ENCODE assay signal across 8 mouse cellular contexts in the genomic region with DNA sequence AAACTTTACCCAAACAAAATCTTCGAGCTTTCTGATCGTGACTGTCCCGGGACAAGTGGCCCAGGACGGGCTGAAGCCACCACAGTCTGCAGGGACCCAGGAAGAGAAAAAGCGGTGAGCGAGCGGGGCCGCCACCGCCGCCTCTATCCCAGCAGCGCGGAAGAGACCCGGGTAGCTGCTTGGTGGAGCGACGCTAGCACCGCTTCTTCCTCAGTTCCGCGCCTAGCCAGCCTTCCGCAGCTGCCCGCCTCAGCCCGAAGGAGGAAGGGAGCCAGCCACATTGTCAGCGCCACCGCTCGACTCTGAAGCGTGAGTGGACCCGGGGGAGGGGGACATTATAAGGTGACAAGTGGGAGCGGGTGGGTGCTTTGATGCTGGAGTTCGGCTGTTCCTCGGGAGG. TPM values are rescaled to one million over a fixed set of nuclear protein-coding genes. Genes with fewer than 3 reads are reported as not detected.
A peak's percentile ranks its signal among the peaks of the same experiment; 100 is the strongest.
DNase-seq lines count a peak whose midpoint lies in the region; ATAC-seq and TF ChIP-seq lines count a peak whose summit lies in the region.

No protein-coding gene starts in this region.

- peak overlapping the region; percentile 98 for H3K4me2 ChIP-seq in forebrain, embryonic 13.5 days
- peak overlapping the region; percentile 99 for H3K4me2 ChIP-seq in lung, embryonic 16.5 days (ENCODE audit: low read depth, low read length)

- no peaks in the 10 kb centered on the region; the same call in 1 of the 2 replicates for H3K27me3 ChIP-seq in E14TG2a.4 (ENCODE audit: insufficient read depth, low read length)
- no peaks in the 10 kb centered on the region for H3K27me3 ChIP-seq in forebrain, embryonic 13.5 days
- H3K27me3 ChIP-seq in lung, embryonic 16.5 days (ENCODE audit: control insufficient read depth, insufficient read depth, low read depth, low read length) = no peaks in the 10 kb centered on the region

- peaks cover 17% of the 10 kb centered on the region for H3K36me3 ChIP-seq in E14TG2a.4 (ENCODE audit: insufficient read depth, low read length)
- H3K36me3 ChIP-seq in forebrain, embryonic 13.5 days (ENCODE audit: poor library complexity, severe bottlenecking) = no peaks in the 10 kb centered on the region
- H3K36me3 ChIP-seq in lung, embryonic 16.5 days (ENCODE audit: control insufficient read depth, insufficient read depth, low read length) = no peaks in the 10 kb centered on the region; the same call in 1 of the 2 replicates

- ATAC-seq in forebrain, embryonic 13.5 days = no peak; the same call in 1 of the 2 replicates
- no peak for ATAC-seq in lung, embryonic 16.5 days (ENCODE audit: low read depth)

- H3K9ac ChIP-seq in forebrain, embryonic 13.5 days = peak overlapping the region; percentile 94
- peak overlapping the region; percentile 90 for H3K9ac ChIP-seq in lung, embryonic 16.5 days (ENCODE audit: low read length)

- no peak for TF ChIP-seq POLR2A in brain, embryonic 14.5 days (IDR thresholded peaks at IDR 0.05; ENCODE audit: borderline replicate concordance, extremely low read depth, insufficient read depth, insufficient read length, poor library complexity, severe bottlenecking)
- no peak for TF ChIP-seq POLR2A in olfactory bulb, adult 2 months (IDR thresholded peaks at IDR 0.05; ENCODE audit: insufficient read depth, low read depth, low read length)

- 1% methylated on average over 23 of the region's 29 CpGs for WGBS in forebrain, embryonic 13.5 days
- under 1% methylated on average over 28 of the region's 29 CpGs for WGBS in lung, embryonic 16.5 days
- under 1% methylated on average over 29 of the region's 29 CpGs for WGBS in olfactory bulb, adult 2 months

- DNase-seq in brain, embryonic 14.5 days (ENCODE audit: low read depth) = peak; percentile 56
- peak; percentile 10 for DNase-seq in heart, postnatal 25 days (ENCODE audit: low spot score)
- peak in 1 of 2 experiments; percentile 14 for DNase-seq in layer of hippocampus, adult 2 months (ENCODE audit: low spot score in 2 of 2)
- DNase-seq in thymus, postnatal 14 days = peak; percentile 85

- intact Hi-C loops in heart, postnatal 25 days (cut with DNase I) = no loop called here

- peak overlapping the region; percentile 98 for H3K27ac ChIP-seq in forebrain, embryonic 13.5 days
- H3K27ac ChIP-seq in layer of hippocampus, adult 2 months = peak overlapping the region; percentile 88; the same call in 1 of the 2 replicates
- peak overlapping the region; percentile 92 for H3K27ac ChIP-seq in lung, embryonic 16.5 days (ENCODE audit: low read length)
- no peak overlapping the region for H3K27ac ChIP-seq in olfactory bulb, adult 2 months (ENCODE audit: insufficient read depth, low read depth, low read length)

- H3K9me3 ChIP-seq in E14TG2a.4 (ENCODE audit: low read length) = no peaks in the 10 kb centered on the region
- H3K9me3 ChIP-seq in forebrain, embryonic 13.5 days (replicated peaks) = no peaks in the 10 kb centered on the region
- H3K9me3 ChIP-seq in lung, embryonic 16.5 days (ENCODE audit: control insufficient read depth, low read length) = no peaks in the 10 kb centered on the region

- no peak for TF ChIP-seq CTCF in E14TG2a.4 (conservative IDR thresholded peaks at IDR 0.05; ENCODE audit: low read length)
- TF ChIP-seq CTCF in brain, embryonic 14.5 days (IDR thresholded peaks at IDR 0.05; ENCODE audit: borderline replicate concordance, extremely low read depth, insufficient read depth, insufficient read length) = no peak
- TF ChIP-seq CTCF in layer of hippocampus, adult 2 months (conservative IDR thresholded peaks at IDR 0.05) = no peak
- TF ChIP-seq CTCF in olfactory bulb, adult 2 months (IDR thresholded peaks at IDR 0.05; ENCODE audit: insufficient read depth, low read depth, low read length) = no peak

- H3K4me1 ChIP-seq in E14TG2a.4 (replicated peaks; ENCODE audit: low read depth, low read length) = peaks cover 49% of the 10 kb centered on the region
- H3K4me1 ChIP-seq in forebrain, embryonic 13.5 days = peaks cover 31% of the 10 kb centered on the region
- H3K4me1 ChIP-seq in lung, embryonic 16.5 days (replicated peaks; ENCODE audit: control insufficient read depth, insufficient read depth, low read length) = peaks cover 15% of the 10 kb centered on the region
- peaks cover 9% of the 10 kb centered on the region; the same call in 1 of the 2 replicates for H3K4me1 ChIP-seq in olfactory bulb, adult 2 months (ENCODE audit: control insufficient read depth, insufficient read depth, low read length)

- H3K4me3 ChIP-seq in E14TG2a.4 (replicated peaks; ENCODE audit: low read length) = peak overlapping the region; percentile 96
- H3K4me3 ChIP-seq in forebrain, embryonic 13.5 days = peak overlapping the region; percentile 98
- H3K4me3 ChIP-seq in layer of hippocampus, adult 2 months = peak overlapping the region; percentile 90
- peak overlapping the region; percentile 81 for H3K4me3 ChIP-seq in lung, embryonic 16.5 days (ENCODE audit: low read length)
- H3K4me3 ChIP-seq in olfactory bulb, adult 2 months (ENCODE audit: insufficient read depth, low read depth, low read length) = peak overlapping the region; percentile 72

RNA-seq across cellular contexts. Expression of a gene that starts 0.4 kb away (rescaled TPM):
- polyA plus RNA-seq in brain, embryonic 14.5 days (2012; rRNA removed) = 20.1 and 25.0 TPM in 2 replicates
- polyA plus RNA-seq in forebrain, embryonic 13.5 days (2015; fragmentation: Nextera tagmentation; extraction: Ambion mirVana) = 28.1 and 30.1 TPM in 2 replicates
- total RNA-seq in heart, postnatal 25 days (2021) = 10 to 100 TPM; 45.4 to 47.2 TPM
- total RNA-seq in layer of hippocampus, adult 2 months (2021) = 100 to 1,000 TPM; 156 to 160 TPM
- 7.7 and 8.1 TPM in 2 replicates for polyA plus RNA-seq in lung, embryonic 16.5 days (2015; fragmentation: Nextera tagmentation; extraction: Ambion mirVana)
- polyA plus RNA-seq in olfactory bulb, adult 2 months (2012; ENCODE audit: insufficient read depth, insufficient read length, low replicate concordance, missing spikeins) = 113 TPM in 1 of 2 replicates, not detected in the other
